Mouse (Mus musculus): ENCODE results near the gene Dlg2. TPM values are rescaled to one million over a fixed set of nuclear protein-coding genes. Genes with fewer than 3 reads are reported as not detected.

The Dlg2 gene
- total RNA-seq, 2 experiments from 2014 or later: 0.60 to 1.2 TPM

- no peak for ATAC-seq (replicated peaks; ENCODE audit: low FRiP score, poor library complexity, severe bottlenecking)
These were observed 1981.3 kb downstream of the Dlg2 start for GRCm38 (mm10) chr7:92457791-92458190.

- ATAC-seq (replicated peaks; ENCODE audit: low FRiP score, poor library complexity, severe bottlenecking): no peak
These were observed 1981.8 kb downstream of the Dlg2 start for GRCm38 (mm10) chr7:92458308-92458707.

DNA sequence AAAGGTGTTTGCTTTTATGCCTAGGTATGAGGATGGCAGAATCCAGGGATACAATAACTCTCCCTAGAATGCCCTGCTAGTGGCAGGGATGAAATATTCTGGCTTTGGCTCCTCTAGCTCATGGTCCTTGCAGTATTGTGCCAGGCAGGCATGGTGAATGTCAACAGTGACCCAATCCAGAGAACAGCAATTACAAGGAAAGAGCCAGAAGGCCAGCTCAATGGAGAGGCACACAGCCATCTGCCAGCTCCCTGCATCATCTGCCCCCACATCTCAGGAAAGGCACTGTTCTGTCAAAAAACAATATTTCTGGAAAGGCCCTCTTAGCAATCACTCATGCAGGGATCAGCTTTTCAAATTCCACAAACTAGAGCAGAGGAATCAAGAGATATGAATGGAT, 1984.1 kb downstream of the Dlg2 start:
- 0 out of 2 replicates have a peak, but pooled peaks have one; percentile 20 for ATAC-seq (replicated peaks; ENCODE audit: low FRiP score, poor library complexity, severe bottlenecking)

DNA sequence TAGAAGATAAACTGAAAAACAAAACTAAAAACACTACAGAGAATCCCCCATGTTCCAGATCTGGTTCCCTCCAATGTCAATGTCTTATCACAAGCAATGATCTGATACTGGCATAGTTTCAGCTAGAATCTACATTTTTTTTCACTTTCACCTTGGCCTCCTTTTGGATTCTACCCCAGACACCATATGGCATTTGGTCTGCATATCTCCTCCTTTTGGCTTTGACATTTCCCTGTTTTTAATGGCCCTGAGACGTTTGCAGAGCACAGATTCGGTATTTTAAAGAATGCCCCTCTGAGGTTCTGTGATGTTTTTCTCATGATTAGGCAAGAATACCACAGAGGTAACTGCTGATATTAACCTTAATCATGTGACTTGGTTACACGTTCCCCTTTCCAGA, 1984.8 kb downstream of the Dlg2 start:
- no peak for ATAC-seq (replicated peaks; ENCODE audit: low FRiP score, poor library complexity, severe bottlenecking)

- no peak for ATAC-seq (replicated peaks; ENCODE audit: low FRiP score, poor library complexity, severe bottlenecking)
These were observed 1986.8 kb downstream of the Dlg2 start for GRCm38 (mm10) chr7:92463080-92463877.

GRCm38 (mm10) chr7:92464290-92464689, 1987.8 kb downstream of the Dlg2 start:
- no peak for ATAC-seq (replicated peaks; ENCODE audit: low FRiP score, poor library complexity, severe bottlenecking)

DNA sequence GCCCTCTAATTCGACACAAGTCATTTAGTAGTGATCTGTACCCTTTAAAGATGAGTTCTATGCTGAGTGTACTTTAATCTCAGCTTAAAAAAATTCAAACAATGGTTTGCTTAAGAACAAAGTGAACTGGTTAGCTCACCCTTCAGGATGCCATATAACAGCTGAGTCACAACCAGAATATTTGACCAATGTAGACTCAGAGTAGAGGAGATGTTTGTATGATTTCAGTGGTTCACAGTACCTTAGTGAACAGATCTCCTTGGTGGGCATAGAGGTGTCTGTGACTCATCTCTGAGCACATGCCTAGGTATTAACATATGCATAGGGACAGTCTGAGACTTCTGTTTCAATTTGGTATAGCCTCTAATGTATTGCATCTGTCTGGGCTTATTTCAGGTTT, 2002.7 kb downstream of the Dlg2 start:
- no peak for ATAC-seq (replicated peaks; ENCODE audit: low FRiP score, poor library complexity, severe bottlenecking)

DNA sequence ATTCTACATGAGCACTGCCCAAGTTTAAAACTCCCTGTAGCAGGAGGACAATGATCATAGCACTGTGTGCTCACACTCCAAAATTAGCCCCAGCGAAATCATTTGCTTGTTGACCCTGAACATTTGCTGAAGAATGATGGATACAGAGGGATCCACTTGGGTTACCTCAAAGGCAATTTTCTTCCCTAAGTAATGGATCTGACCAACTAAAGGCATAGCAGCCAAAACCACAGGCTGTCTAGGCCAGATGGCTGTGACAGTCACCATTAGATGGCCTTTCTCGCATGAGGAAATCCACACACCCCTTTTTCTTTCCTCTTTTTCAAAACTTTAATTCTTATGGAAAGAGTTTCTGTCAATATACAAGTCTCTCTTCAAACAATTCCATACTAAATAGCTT, 2003.3 kb downstream of the Dlg2 start:
- no peak for ATAC-seq (replicated peaks; ENCODE audit: low FRiP score, poor library complexity, severe bottlenecking)

- no peak for ATAC-seq (replicated peaks; ENCODE audit: low FRiP score, poor library complexity, severe bottlenecking)
These were observed 2006.9 kb downstream of the Dlg2 start for GRCm38 (mm10) chr7:92483346-92483745.

GRCm38 (mm10) chr7:92485881-92486710, 2009.6 kb downstream of the Dlg2 start:
- no peak for ATAC-seq (replicated peaks; ENCODE audit: low FRiP score, poor library complexity, severe bottlenecking)

DNA sequence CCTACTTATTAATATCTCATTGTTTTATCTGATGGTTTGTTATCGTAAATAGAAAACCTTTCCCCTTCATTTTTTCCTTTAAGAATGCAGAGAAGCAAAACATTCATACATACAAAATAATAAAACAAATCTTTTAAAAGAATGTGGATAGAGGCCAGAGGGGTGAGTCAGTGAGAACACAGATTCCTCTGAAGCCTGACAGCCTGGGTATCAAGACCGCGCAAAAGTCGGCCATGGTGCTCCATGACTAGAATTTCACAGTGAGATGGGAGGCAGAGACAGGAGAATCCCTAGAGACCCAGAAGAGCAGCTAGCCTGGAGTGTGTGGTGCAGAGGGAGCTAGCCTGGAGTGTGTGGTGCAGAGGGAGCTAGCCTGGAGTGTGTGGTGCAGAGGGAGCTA, 2010.4 kb downstream of the Dlg2 start:
- no peak for ATAC-seq (replicated peaks; ENCODE audit: low FRiP score, poor library complexity, severe bottlenecking)

DNA sequence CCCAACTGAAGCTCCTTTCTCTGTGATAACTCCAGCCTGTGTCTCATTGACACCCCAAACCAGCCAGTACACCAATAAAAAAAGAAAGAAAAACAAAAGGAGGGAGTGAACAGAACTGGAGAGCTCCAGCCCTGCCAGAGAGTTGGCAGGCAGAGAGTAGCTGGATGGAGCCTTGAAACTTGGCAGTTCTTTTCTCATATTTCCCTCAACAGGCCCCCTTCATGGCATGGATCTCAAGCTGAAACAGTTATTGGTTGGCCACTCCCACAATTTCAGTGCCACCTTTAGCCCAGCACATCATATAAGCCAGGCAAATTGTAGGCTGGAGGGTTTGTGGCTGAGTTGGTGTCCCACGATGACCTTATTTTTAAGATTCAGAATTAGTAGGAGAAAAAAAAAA, 2015.8 kb downstream of the Dlg2 start:
- ATAC-seq (replicated peaks; ENCODE audit: low FRiP score, poor library complexity, severe bottlenecking): no peak

DNA sequence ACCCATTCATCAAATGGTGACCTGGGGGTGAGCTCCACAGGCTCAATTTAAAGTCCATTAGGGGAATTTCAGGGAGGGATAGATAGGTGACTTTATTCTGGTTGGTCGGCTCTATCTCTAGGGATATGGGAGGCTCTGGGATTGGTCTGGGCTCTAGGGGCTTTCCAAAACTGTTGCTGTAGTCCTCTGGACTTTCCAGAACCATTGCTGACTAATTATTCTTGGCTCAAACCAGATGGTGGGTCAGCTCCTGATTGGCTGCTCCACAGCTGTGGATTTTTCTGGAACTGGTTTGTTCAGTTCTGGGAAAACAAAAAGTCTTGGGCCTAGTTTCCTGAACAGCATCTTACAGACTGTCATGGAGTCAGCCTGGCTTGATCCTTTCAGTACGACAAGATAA, 2017.0 kb downstream of the Dlg2 start:
- no peak for ATAC-seq (replicated peaks; ENCODE audit: low FRiP score, poor library complexity, severe bottlenecking)

Other genes with a start within 250 kb of the Dlg2 start
- not detected in 2 replicates for gene Ccdc83, start 210.9 kb upstream of the Dlg2 start, total RNA-seq (2015; ENCODE audit: low replicate concordance)
- not detected in 2 replicates for gene Ccdc83, start 210.9 kb upstream of the Dlg2 start, total RNA-seq (2017; ENCODE audit: low replicate concordance)
- 0.38 and 0.63 TPM in 2 replicates for gene Sytl2, start 174.4 kb upstream of the Dlg2 start, total RNA-seq (2015; ENCODE audit: low replicate concordance)
- gene Sytl2, start 174.4 kb upstream of the Dlg2 start, total RNA-seq (2017; ENCODE audit: low replicate concordance): 1.5 and 2.1 TPM in 2 replicates
- not detected in 2 replicates for gene Ccdc89, start 50.1 kb upstream of the Dlg2 start, total RNA-seq (2015; ENCODE audit: low replicate concordance)
- gene Ccdc89, start 50.1 kb upstream of the Dlg2 start, total RNA-seq (2017; ENCODE audit: low replicate concordance): not detected in 2 replicates
- 66.3 and 72.1 TPM in 2 replicates for gene Crebzf, start 33.9 kb upstream of the Dlg2 start, total RNA-seq (2015; ENCODE audit: low replicate concordance)
- gene Crebzf, start 33.9 kb upstream of the Dlg2 start, total RNA-seq (2017; ENCODE audit: low replicate concordance): 54.6 and 56.1 TPM in 2 replicates
- gene Tmem126a, start 19.4 kb upstream of the Dlg2 start, total RNA-seq (2015; ENCODE audit: low replicate concordance): 2.7 and 8.8 TPM in 2 replicates
- 4.9 and 7.2 TPM in 2 replicates for gene Tmem126a, start 19.4 kb upstream of the Dlg2 start, total RNA-seq (2017; ENCODE audit: low replicate concordance)
- 4.6 and 7.1 TPM in 2 replicates for gene Tmem126b, start 671 bp upstream of the Dlg2 start, total RNA-seq (2015; ENCODE audit: low replicate concordance)
- gene Tmem126b, start 671 bp upstream of the Dlg2 start, total RNA-seq (2017; ENCODE audit: low replicate concordance): 3.2 and 5.6 TPM in 2 replicates